Mouse (Mus musculus) brown adipose tissue, adult 24 weeks (tissue): ENCODE results near the gene Wdr1. TPM values are rescaled to one million over a fixed set of nuclear protein-coding genes. Genes with fewer than 3 reads are reported as not detected.
A peak's percentile ranks its signal among the peaks of the same experiment; 100 is the strongest.

Experiments used
- H3K27ac ChIP-seq: fragments of 200-500 bp; replicated peaks from 2 replicates; pipeline ENCODE4 v1.5.1; 2012; ENCODE audit warnings: low read depth, mild to moderate bottlenecking, low read length
- H3K4me1 ChIP-seq: fragments of 200-500 bp; 2 replicates; pipeline ENCODE4 v1.6.1; 2012; ENCODE audit warnings: low read length, mixed read lengths; ENCODE audit not compliant: control insufficient read depth, insufficient read depth, insufficient read length
- H3K4me3 ChIP-seq: fragments of 200-500 bp; 2 replicates; pipeline ENCODE4 v1.5.1; 2012; ENCODE audit warnings: low read depth, mild to moderate bottlenecking, low read length, moderate library complexity; ENCODE audit not compliant: insufficient read depth
- polyA plus RNA-seq: library from polyadenylated mRNA; stranded (reverse); fragments of >200 nt; gene quantifications from 2 replicates; pipeline ENCODE4 v1.2.4, GENCODE M21; 2012; ENCODE audit not compliant: missing spikeins, insufficient read depth, insufficient read length

The Wdr1 gene
- polyA plus RNA-seq, 1 experiment, result 48.4 TPM

GRCm38 (mm10) chr5:38556406-38556805, 6.6 kb downstream of the Wdr1 start:
- Histone ChIP-seq H3K4me3 (no peak overlapping the region), H3K27ac (no peak overlapping the region), H3K4me1 (peaks cover 19% of the 10 kb centered on the region)

- no peak overlapping the region for H3K4me3 ChIP-seq
- H3K4me1 ChIP-seq, result peaks cover 29% of the 10 kb centered on the region
- no peak overlapping the region; the same call in 1 of the 2 replicates for H3K27ac ChIP-seq
Observed at GRCm38 (mm10) chr5:38553953-38554352, 9.1 kb downstream of the Wdr1 start.

DNA sequence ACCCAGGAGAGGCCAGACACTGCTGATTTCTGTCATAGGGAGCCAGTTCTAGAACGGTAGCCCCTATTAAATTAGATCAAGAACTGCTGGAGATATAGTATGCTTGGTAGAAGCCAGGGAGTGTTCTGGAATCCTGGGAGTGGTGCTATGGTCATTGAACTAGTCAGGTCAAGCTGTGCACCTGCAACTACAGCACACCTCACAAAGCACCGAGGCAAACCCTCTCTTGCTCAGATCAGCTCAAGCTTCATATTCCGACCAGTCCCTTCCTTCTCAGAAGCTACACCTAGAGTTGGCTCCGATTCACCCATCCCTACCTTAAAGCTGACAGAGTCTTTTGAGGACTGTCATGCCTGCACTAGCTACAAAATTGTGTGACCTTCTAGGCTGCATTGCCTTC, 9.5 kb downstream of the Wdr1 start:
- Histone ChIP-seq H3K4me3 (no peak overlapping the region), H3K4me1 (peaks cover 29% of the 10 kb centered on the region), H3K27ac (no peak overlapping the region; the same call in 1 of the 2 replicates)

DNA sequence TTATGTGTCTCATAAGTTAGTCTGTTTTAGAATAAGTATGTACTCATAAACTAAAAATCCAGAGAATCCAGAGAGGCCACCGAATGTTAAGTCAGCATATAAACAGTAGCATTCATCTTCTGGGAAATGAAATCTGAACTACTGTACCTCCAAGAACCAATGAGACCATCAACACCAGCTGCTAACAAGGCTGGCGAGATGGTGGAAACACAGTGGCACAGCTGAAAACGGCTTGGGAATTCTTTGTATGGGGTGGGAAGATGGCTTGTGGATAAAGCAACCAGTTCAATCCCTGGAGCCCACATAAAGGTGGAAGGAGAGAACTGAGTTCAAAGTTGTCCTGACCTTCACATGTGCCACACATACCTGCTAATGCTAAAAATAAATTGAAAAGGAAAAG, 10.4 kb downstream of the Wdr1 start:
- peaks cover 29% of the 10 kb centered on the region for H3K4me1 ChIP-seq
- no peak overlapping the region for H3K4me3 ChIP-seq
- H3K27ac ChIP-seq, result no peak overlapping the region

DNA sequence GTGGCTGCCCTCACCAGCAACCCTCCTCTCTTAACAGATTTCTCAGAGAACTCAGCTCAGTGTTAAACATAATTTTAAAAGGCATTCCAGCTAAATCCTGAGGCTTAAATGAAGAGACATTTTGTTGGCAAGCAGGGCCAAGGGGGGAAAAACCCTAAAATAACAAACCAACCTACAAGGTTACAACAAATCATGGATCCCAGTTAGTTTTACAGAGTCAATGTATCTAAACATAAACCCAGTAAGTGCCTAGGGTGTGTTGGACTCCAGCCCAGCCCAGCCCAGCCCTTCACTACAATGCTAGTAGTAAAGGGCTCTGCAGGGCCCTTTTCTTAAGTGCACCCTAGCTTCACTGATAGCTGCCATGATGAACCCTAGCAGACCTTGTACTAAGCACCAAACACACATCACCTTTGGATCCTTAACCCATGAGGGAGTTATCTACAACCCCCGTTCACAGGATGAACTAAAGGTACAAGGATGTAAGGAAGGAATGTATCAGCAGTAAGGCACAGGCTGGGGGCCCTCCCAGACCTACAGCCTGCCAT, 12.7 kb downstream of the Wdr1 start:
- Histone ChIP-seq H3K4me1 (peaks cover 29% of the 10 kb centered on the region), H3K4me3 (no peak overlapping the region), H3K27ac (no peak overlapping the region)

DNA sequence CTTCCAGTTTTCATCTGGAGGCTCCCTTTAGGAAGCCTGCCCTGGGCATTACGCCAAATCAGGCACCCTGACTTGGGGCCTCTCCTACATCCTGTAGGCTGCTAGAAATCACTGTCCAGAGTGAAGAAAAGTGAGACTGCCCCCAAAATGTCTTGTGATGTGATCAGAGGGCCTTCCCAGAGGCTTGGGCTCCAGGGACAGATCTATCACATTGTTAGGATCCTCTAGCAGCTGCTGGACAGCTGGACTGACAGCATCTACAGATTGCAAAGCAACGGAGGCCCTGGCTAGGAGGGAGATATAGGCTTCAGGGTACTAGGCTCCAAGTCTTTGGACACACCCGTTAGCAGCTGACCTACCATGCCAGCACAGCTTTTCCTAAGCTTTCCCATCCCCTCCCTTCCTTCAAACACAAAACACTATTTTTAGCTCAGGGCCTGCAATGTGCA, 13.5 kb downstream of the Wdr1 start:
- no peak overlapping the region for H3K27ac ChIP-seq
- H3K4me1 ChIP-seq, result peaks cover 23% of the 10 kb centered on the region
- no peak overlapping the region for H3K4me3 ChIP-seq

GRCm38 (mm10) chr5:38547375-38547774, 15.6 kb downstream of the Wdr1 start:
- Histone ChIP-seq H3K4me3 (no peak overlapping the region), H3K27ac (no peak overlapping the region), H3K4me1 (peaks cover 15% of the 10 kb centered on the region)

- peaks cover 9% of the 10 kb centered on the region for H3K4me1 ChIP-seq
- no peak overlapping the region for H3K4me3 ChIP-seq
- H3K27ac ChIP-seq, result no peak overlapping the region
Observed at GRCm38 (mm10) chr5:38544423-38545415, 18.3 kb downstream of the Wdr1 start.

- Histone ChIP-seq H3K4me1 (peaks cover 5% of the 10 kb centered on the region), H3K4me3 (no peak overlapping the region), H3K27ac (no peak overlapping the region)
Observed at GRCm38 (mm10) chr5:38543496-38544217, 19.4 kb downstream of the Wdr1 start.

DNA sequence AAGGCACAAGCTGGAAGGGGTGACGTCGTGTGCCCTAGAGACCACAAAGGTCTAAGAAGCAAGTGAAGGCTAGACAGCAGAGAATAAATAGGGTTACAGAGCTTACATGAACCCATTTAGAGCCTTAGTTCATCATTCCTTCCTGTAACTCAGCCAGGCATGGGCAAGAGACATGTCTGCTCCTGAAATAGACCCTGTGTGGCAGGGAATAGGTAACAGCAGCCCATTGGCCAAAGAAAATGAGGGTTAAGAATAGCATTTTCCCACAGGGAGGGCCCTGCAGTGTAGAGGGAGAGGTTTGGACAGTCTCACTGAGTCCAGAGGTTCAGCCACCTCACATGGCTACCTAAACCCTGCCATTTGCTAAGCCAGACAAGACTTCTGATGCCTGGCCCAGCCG, 21.3 kb downstream of the Wdr1 start:
- Histone ChIP-seq H3K4me3 (no peak overlapping the region), H3K27ac (peak overlapping the region; percentile 77), H3K4me1 (peaks cover 5% of the 10 kb centered on the region)

GRCm38 (mm10) chr5:38540898-38541297, 22.1 kb downstream of the Wdr1 start:
- Histone ChIP-seq H3K4me1 (peaks cover 5% of the 10 kb centered on the region), H3K27ac (peak overlapping the region; percentile 68; the same call in 1 of the 2 replicates), H3K4me3 (no peak overlapping the region)

GRCm38 (mm10) chr5:38538508-38538907, 24.5 kb downstream of the Wdr1 start:
- Histone ChIP-seq H3K27ac (no peak overlapping the region), H3K4me3 (no peak overlapping the region), H3K4me1 (peaks cover 2% of the 10 kb centered on the region; the same call in 1 of the 2 replicates)

GRCm38 (mm10) chr5:38537845-38538244, 25.2 kb downstream of the Wdr1 start:
- Histone ChIP-seq H3K4me3 (no peak overlapping the region), H3K27ac (no peak overlapping the region), H3K4me1 (peaks cover 4% of the 10 kb centered on the region; the same call in 1 of the 2 replicates)

DNA sequence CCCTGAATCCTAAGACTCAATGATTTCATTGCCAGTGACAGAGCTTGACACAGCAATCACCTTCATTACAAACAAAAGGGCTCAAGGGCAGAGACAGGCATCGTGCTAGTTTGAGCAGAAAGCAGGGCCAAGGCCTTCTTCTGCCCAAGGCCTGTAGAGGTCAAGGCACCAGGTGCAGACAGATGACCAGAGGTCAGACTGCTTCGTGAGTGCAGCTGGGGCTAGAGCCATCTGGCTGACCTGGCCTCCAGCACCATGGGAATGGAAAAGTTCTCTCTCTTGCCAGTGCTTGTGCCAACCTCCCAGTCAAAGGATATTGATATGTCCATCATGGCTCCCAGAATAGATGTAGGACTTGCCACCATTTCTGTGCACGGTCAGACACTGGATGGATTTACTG, 26.2 kb downstream of the Wdr1 start:
- Histone ChIP-seq H3K4me3 (no peak overlapping the region), H3K27ac (peak overlapping the region; percentile 63), H3K4me1 (peaks cover 4% of the 10 kb centered on the region; the same call in 1 of the 2 replicates)

DNA sequence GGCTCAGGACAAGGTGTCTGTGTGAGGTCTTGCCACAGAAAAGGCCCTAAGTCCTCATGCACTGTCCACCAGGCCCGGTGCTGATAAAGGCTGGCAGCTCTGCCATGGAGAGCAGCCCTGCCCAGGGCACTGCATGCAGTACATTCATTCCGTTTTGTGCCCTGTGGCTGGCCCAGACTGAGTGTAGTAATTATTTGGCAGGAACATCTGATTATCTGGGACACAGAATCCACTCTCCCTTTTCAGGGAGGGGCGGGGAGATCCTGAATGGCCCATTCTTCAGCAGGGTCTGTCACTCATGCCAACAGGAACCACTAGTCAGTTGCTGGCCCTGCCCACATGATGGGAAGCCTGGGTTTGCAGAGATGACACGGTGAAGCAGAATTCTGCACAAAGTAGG, 30.9 kb downstream of the Wdr1 start:
- H3K4me3 ChIP-seq, result no peak overlapping the region
- H3K27ac ChIP-seq, result no peak overlapping the region
- H3K4me1 ChIP-seq, result peaks cover 4% of the 10 kb centered on the region; the same call in 1 of the 2 replicates
